ENCODE assay signal across 16 mouse cellular contexts in genomic region chr13:32544986-32545740, GRCm38 (mm10).
DNase-seq lines count a peak whose midpoint lies in the region; ATAC-seq and TF ChIP-seq lines count a peak whose summit lies in the region.
"Had no signal": no experiment of that assay in that cellular context is flagged by ENCODE, and none has a peak within 500 bp of the region (broad histone marks: within the 10 kb centered on the region; RNA-seq: fewer than 3 reads in every experiment).

No protein-coding gene starts in this region.

- intact Hi-C loops in heart, postnatal 10 days (cut with DNase I): no loop called here

- peak; percentile 40; the same call in 1 of the 2 replicates for TF ChIP-seq EP300 in CH12.LX (IDR thresholded peaks at IDR 0.05; ENCODE audit: low read length)

- no peaks in the 10 kb centered on the region for H3K36me3 ChIP-seq in CH12.LX (replicated peaks in 1 of 2; ENCODE audit: control insufficient read depth in 1 of 2, insufficient read depth in 1 of 2, low read length in 1 of 2)
- no peaks in the 10 kb centered on the region for H3K36me3 ChIP-seq in kidney, adult 2 months (ENCODE audit: control insufficient read depth, insufficient read depth, low read length)
- H3K36me3 ChIP-seq: embryonic facial prominence, embryonic 15.5 days; heart, embryonic 15.5 days; intestine, embryonic 15.5 days had no signal

- TF ChIP-seq RAD21 in CH12.LX (IDR thresholded peaks at IDR 0.05; ENCODE audit: low read depth, low read length): no peak

- peaks cover 2 to 37% of the 10 kb centered on the region in 2 experiments; a peak in 3 of 4 replicates for H3K4me1 ChIP-seq in CH12.LX (ENCODE audit: control insufficient read depth in 1 of 2, insufficient read depth in 2 of 2)
- peaks cover 40% of the 10 kb centered on the region for H3K4me1 ChIP-seq in bone marrow macrophage, adult 2 months (ENCODE audit: control insufficient read depth, insufficient read depth, low read length)
- no peaks in the 10 kb centered on the region for H3K4me1 ChIP-seq in kidney, adult 2 months (ENCODE audit: control insufficient read depth, insufficient read depth, low read length)
- H3K4me1 ChIP-seq: heart, embryonic 15.5 days; intestine, embryonic 15.5 days had no signal

- ATAC-seq in megakaryocyte progenitor cell, adult 5-6 weeks (replicated peaks; ENCODE audit: poor library complexity): peak; percentile 82
- ATAC-seq: intestine, embryonic 15.5 days had no signal

- dilution Hi-C loops in CH12.LX (cut with MboI; ENCODE audit: extremely low pct_ligation_motif_present, extremely low pct_unique_long_range_greater_than_20kb, low sequenced_read_pairs): no loop called here

- no peak for TF ChIP-seq CTCF in layer of hippocampus, adult 2 months (conservative IDR thresholded peaks at IDR 0.05)
- no peak for TF ChIP-seq CTCF in CH12.LX (conservative IDR thresholded peaks at IDR 0.05 in 1 of 2, IDR thresholded peaks at IDR 0.05 in 1 of 2; ENCODE audit: low read depth in 2 of 2, low read length in 2 of 2)
- TF ChIP-seq CTCF in bone marrow macrophage, adult 2 months (IDR thresholded peaks at IDR 0.05; ENCODE audit: low read depth, low read length): no peak
- TF ChIP-seq CTCF in kidney, adult 2 months (conservative IDR thresholded peaks at IDR 0.05; ENCODE audit: insufficient read depth, insufficient read length, low read depth, low read length): no peak

- no peaks in the 10 kb centered on the region for H3K9me3 ChIP-seq in CH12.LX (replicated peaks; ENCODE audit: low read length)
- H3K9me3 ChIP-seq: embryonic facial prominence, embryonic 15.5 days; heart, embryonic 15.5 days; intestine, embryonic 15.5 days; megakaryocyte, embryonic 14.5 days had no signal

- H3K79me2 ChIP-seq in CH12.LX (replicated peaks; ENCODE audit: control insufficient read depth, extremely low read depth, insufficient read depth, poor library complexity, severe bottlenecking): no peaks in the 10 kb centered on the region

- no peak for TF ChIP-seq POLR2A in CH12.LX (IDR thresholded peaks at IDR 0.05; ENCODE audit: low read depth, low read length)
- no peak for TF ChIP-seq POLR2A in bone marrow macrophage, adult 2 months (IDR thresholded peaks at IDR 0.05; ENCODE audit: borderline replicate concordance, low read depth, low read length)
- no peak for TF ChIP-seq POLR2A in kidney, adult 2 months (IDR thresholded peaks at IDR 0.05; ENCODE audit: low read depth, low read length)

- no peaks in the 10 kb centered on the region for H3K27me3 ChIP-seq in CH12.LX (replicated peaks)
- H3K27me3 ChIP-seq in kidney, adult 2 months (replicated peaks; ENCODE audit: control insufficient read depth, insufficient read depth, low read length): no peaks in the 10 kb centered on the region
- H3K27me3 ChIP-seq: embryonic facial prominence, embryonic 15.5 days; heart, embryonic 15.5 days; intestine, embryonic 15.5 days; megakaryocyte, embryonic 14.5 days had no signal

- no peak overlapping the region for H3K4me2 ChIP-seq in CH12.LX (ENCODE audit: insufficient read depth, low read depth, poor library complexity, severe bottlenecking)
- H3K4me2 ChIP-seq: embryonic facial prominence, embryonic 15.5 days; heart, embryonic 15.5 days; intestine, embryonic 15.5 days had no signal

- in situ Hi-C loops in CH12.LX (cut with MboI; ENCODE audit: low pct_ligation_motif_present, low pct_unique_long_range_greater_than_20kb, low sequenced_read_pairs): no loop called here

- no peak overlapping the region for H3K9ac ChIP-seq in CH12.LX (ENCODE audit: insufficient read depth, low read depth)
- H3K9ac ChIP-seq: embryonic facial prominence, embryonic 15.5 days; heart, embryonic 15.5 days; intestine, embryonic 15.5 days had no signal

- no peak overlapping the region for H3K27ac ChIP-seq in layer of hippocampus, adult 2 months
- H3K27ac ChIP-seq in CH12.LX (ENCODE audit: insufficient read depth, low read depth): no peak overlapping the region
- peak overlapping the region; percentile 97 for H3K27ac ChIP-seq in bone marrow macrophage, adult 2 months (ENCODE audit: insufficient read depth, low read depth, low read length)
- H3K27ac ChIP-seq in kidney, adult 2 months (ENCODE audit: insufficient read depth, low read depth, low read length): no peak overlapping the region
- H3K27ac ChIP-seq: embryonic facial prominence, embryonic 15.5 days; heart, embryonic 15.5 days; intestine, embryonic 15.5 days had no signal

- no peak overlapping the region for H3K4me3 ChIP-seq in layer of hippocampus, adult 2 months
- H3K4me3 ChIP-seq in CH12.LX (replicated peaks in 1 of 3; ENCODE audit: low read depth in 2 of 3, low read length in 2 of 3, poor library complexity in 1 of 3): no peak overlapping the region
- no peak overlapping the region for H3K4me3 ChIP-seq in bone marrow macrophage, adult 2 months (ENCODE audit: insufficient read depth, low read length)
- H3K4me3 ChIP-seq in kidney, adult 2 months (ENCODE audit: insufficient read depth, low read depth, low read length): no peak overlapping the region
- H3K4me3 ChIP-seq: embryonic facial prominence, embryonic 15.5 days; heart, embryonic 15.5 days; intestine, embryonic 15.5 days; megakaryocyte, embryonic 14.5 days had no signal

- 65% methylated on average over 7 of the region's 7 CpGs for WGBS in kidney, adult 2 months

- DNase-seq in layer of hippocampus, adult 11-12 months (ENCODE audit: low spot score): peak; percentile 7
- DNase-seq in layer of hippocampus, adult 2 months (ENCODE audit: low spot score in 2 of 2): no peak
- DNase-seq in CH12.LX (ENCODE audit: extremely low read depth): peak; percentile 65
- DNase-seq in heart, postnatal 10 days: no peak
- no peak for DNase-seq in kidney, adult 2 months
- DNase-seq: adrenal gland, postnatal 10 days; cerebellum, adult 8-10 months; kidney, postnatal 10 days; right cerebral cortex, postnatal 4 days; thymus, postnatal 4 days had no signal

TF ChIP-seq in CH12.LX, 34 proteins besides CTCF, POLR2A, EP300 and RAD21:
- TF ChIP-seq BHLHE40 (IDR thresholded peaks at IDR 0.05; ENCODE audit: low read depth, low read length): peak; percentile 45; the same call in 1 of the 2 replicates
- TF ChIP-seq GABPA (IDR thresholded peaks at IDR 0.05; ENCODE audit: insufficient replicate concordance, low read depth, low read length): no peak
- TF ChIP-seq MEF2A (IDR thresholded peaks at IDR 0.05; ENCODE audit: borderline replicate concordance, low read depth, low read length): peak; percentile 89
- no peak for TF ChIP-seq USF2 (conservative IDR thresholded peaks at IDR 0.05; ENCODE audit: low read depth, low read length)
- TF ChIP-seq RCOR1 (conservative IDR thresholded peaks at IDR 0.05; ENCODE audit: low read depth, low read length): no peak
- TF ChIP-seq MAX (IDR thresholded peaks at IDR 0.05; ENCODE audit: low read length): peak; percentile 37; the same call in 1 of the 2 replicates
- no peak for TF ChIP-seq JUN (IDR thresholded peaks at IDR 0.05; ENCODE audit: insufficient read depth, low read depth, low read length)
- no peak for TF ChIP-seq UBTF (IDR thresholded peaks at IDR 0.05; ENCODE audit: low read depth, low read length)
- peak; percentile 50 for TF ChIP-seq ETS1 (conservative IDR thresholded peaks at IDR 0.05; ENCODE audit: low read depth, low read length)
- TF ChIP-seq MYC (IDR thresholded peaks at IDR 0.05; ENCODE audit: low read depth, low read length): 0 out of 2 replicates have a peak, but pooled peaks have one; percentile 21

Comparison
In these comparisons a context has a peak if more than half of its experiments do, and no peak if none do; other contexts are left out.
1. DNase-seq: peak in layer of hippocampus, adult 11-12 months (single experiment) and CH12.LX (single experiment); none in layer of hippocampus, adult 2 months (0 of 2), heart, postnatal 10 days (0 of 2) and kidney, adult 2 months (single experiment).